Mouse (Mus musculus) kidney, postnatal 4 days (tissue): ENCODE measurements around the gene Zzz3.

Source experiments
- DNase-seq, 2 experiments: peaks; one replicate each; pipeline ENCODE4 v3.0.0; 2021; ENCODE audit warnings: mixed read lengths in 2 of 2

Zzz3 gene

DNA sequence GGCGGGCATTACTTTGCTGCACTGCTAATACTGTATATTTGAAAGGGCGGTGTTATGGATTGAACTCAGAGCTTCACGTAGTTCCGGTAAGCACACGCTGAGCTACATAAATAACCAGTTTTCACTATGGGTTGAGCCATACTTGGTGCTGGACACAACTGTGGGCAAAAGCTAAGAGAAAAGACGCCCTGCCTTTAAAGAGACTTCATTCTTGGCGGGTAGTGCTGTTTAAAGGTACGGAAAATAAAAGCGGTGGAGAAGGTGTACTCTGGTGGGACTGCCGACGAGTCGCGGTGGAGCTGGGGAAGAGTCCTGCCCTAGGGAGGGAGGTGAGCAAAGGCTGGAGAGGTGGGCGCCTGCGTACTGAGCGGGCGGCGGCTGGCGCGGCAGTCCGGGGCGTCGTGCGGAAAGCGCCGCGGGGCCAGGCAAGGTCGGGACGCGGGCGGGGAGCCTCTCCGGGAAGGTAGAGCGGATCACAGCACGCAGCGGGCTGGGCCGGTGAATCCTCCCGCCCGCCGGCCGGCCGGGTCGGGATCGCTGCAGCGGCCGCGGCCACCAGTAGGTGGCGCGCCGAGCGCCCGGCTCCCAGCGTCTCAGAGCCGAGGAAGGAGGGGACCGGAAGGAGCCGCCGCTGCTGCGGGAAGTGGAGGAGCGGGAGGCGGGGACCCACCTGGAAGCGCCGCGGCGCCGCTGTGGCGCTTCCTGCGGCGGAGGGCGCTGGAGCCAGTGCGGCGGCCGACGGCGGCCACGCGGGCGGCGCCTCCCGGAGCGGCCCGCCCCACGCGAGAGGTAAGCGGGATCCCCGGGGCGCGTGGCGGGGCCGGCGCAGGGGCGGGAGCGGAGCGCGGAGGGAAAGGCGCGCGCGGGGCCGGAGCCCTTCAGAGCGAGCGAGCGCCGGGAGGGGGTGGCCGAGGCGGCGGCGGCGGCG is at the start of gene Zzz3:
TSS of gene Zzz3 (plus strand) at position 124 of the 928 bp plus-strand sequence.
- peak; percentile 91 to 96 for DNase-seq

DNA sequence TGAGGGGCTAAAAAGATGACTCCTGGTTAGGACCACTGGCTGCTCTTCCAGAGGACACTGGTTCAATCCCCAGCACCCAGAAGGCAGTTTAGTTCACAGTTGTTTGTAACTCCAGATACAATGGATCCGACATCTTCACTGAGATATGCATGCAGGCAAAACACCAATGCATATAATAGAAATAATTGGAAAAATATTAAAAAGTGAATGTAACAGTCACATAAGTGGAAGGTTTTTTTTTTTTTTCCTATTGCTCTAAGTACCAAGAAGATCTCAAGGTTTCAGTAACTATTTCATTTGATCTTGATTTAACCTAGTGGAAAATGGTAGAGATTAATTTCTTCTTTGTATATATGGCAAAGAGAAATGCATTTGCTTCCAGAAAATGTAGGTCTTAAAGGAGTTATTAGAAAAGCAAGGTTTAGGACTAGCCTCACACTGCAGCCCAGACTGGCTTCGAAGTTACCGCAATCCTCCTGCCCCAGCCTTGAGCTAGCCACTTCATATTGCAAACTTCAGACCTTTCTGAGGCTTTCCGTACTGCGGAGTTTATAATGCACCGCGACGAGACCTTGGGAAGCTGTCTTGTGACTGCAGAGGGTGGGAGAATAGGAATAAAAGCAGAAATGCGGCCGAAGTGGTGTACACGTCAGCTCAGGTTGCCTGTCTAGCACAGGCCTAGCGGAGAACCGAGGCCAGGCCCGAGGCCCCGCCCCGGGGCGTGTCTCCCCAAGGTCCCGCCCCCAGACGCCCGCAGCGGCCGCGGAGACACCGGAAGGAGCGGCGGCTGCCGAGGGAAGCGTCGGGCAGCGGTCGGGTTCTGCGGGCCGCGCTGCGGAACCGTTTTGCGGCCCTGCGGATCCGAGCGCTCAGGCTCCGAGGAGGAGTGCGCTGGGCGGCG is 49.3 kb upstream of the Zzz3 start, which contains the start of gene Usp33:
TSS of gene Usp33 (plus strand) at position 747 of the 901 bp plus-strand sequence.
- DNase-seq: peak; percentile 96 to 97

- DNase-seq: peak in 1 of 2 experiments; percentile 61
Observed at GRCm38 (mm10) chr3:152346633-152347141, 48.6 kb upstream of the Zzz3 start.

DNA sequence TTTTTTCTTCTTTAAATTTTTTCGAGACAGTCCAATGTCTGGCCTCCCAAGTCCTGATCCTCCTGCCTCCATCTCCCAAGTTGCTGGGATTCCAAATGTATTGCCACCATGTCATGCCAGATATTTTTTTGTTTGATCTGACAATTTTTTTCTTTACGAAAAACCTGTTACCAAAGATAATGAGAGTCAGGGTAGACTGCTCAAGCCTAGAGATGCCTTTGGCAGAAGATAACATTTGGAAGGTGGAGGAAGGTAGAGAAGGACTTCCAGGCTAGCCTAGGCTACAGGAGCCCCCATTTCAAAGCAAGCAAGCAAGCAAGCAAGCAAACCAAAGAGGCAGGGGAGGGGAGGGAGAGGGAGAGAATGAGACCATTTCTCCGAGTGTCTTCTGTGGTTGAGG is 48.0 kb upstream of the Zzz3 start:
- DNase-seq: no peak

GRCm38 (mm10) chr3:152348011-152348830 is 47.1 kb upstream of the Zzz3 start:
- DNase-seq: no peak

DNA sequence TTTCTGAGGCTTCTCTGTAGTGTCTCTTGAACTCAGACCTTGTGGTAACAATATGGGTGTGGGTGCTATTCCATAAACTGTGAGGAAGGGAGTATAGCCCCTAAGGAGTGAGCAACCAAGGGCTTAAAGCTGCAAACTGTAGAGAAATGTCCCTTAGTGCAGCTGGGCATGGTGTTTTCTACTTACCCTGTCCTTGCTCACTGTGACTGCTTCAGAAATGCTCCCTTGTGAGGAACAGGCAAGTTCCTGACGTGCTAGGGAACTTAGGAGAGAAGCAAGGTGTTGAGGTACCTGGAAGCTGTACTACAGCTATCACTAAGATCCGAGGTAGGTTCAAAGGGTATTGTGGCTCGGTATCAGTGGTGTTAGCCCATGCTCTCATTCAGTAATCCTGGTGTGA is 44.8 kb upstream of the Zzz3 start:
- DNase-seq: no peak

GRCm38 (mm10) chr3:152350966-152351365 is 44.3 kb upstream of the Zzz3 start:
- DNase-seq: no peak

DNA sequence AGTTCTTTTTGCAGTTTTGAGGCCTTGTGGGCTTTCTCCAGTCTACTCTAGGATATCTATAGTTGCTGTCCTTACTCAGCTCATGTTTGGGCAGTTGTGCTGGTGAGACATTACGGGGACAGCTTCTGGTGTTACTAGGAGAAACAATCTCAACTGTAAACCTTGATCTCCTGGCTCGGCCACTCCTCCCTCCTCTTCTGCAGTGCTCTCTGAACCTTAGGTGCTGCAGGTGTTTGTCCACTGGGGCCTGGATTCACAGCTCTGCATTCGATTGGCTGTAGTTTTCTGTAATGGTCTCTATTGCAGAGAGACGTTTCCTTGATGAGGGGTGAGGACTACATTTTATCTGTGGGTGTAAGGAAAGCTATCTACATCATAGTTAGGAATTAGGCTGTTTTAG is 43.0 kb upstream of the Zzz3 start:
- no peak for DNase-seq

DNA sequence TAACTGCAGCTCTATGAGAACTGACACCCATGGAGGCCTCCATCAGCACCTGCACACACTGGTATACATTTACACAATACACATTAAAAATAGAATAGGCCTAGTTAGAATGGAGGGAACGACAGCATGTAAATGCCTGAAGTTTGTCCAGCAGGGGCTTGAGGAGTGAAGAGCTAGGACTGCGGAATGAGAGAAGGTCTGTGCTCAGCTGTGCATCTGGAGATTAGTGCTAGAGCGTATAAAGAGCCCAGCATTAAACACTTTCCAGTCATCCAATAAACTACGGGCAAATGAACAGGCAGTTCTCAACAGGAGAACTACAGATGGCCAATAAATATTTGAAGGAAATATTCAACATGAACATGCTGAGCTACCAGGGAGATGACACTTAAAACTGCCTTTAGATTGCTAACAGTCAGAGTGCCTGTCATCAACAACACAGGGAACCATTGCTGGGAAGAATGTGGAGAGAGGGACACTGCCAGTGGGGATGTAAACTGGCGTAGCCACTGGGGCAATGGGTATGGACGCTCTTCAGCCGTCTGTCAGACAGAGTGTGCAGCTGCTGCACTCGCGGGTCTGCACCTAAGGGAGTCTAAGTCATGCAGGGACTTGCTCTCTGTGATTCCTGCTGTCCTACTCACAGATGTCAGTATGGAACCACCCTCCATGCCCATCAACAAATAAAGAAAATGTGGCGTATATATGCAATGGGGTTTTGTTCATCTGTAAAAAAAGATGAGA is 41.7 kb upstream of the Zzz3 start:
- no peak for DNase-seq

GRCm38 (mm10) chr3:152355361-152355760 is 39.9 kb upstream of the Zzz3 start:
- DNase-seq: peak in 1 of 2 experiments; percentile 33

- DNase-seq: peak; percentile 14 to 39
Observed at GRCm38 (mm10) chr3:152356751-152357150, 38.5 kb upstream of the Zzz3 start.

- no peak for DNase-seq
Observed at GRCm38 (mm10) chr3:152359151-152359550, 36.1 kb upstream of the Zzz3 start.

GRCm38 (mm10) chr3:152364181-152364580 is 31.1 kb upstream of the Zzz3 start:
- no peak for DNase-seq

DNA sequence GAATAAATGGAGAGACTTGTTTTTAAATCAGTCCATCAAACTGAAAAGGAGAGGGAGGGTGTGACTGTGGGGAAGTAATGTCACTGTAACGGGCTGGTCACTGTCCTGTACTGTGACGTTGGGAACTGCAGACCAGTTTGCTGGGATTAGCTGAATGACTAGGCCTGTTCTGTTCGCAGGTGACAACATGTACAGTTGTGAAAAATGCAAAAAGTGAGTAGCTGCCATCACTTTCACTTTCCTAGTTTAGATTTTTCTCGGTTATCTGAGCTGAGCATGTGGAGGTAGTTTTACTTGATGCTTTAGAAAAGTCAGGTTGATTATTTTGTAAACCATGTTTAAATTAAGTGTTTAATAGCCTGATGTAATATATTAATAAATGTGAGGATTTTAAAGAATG is 19.2 kb upstream of the Zzz3 start:
- DNase-seq: no peak

DNA sequence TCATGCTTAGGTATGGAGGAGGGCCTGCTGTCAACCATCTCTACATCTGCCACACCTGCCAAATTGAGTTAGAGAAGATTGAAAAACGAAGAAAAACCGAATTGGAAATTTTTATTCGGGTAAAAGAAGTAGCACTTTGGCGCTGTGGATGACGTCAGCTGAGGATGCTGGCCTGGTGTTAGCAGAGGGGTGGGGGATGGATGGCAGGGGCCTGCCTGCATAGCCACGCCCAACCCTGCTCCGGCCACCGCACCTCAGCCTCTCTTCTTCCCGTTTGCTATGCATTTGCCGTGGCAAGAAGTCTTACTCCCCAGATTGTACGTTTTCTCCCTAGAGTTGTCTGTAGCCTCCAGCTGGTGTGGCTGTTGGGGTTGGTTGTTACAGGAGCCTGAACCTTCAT is 11.2 kb upstream of the Zzz3 start:
- no peak for DNase-seq

DNA sequence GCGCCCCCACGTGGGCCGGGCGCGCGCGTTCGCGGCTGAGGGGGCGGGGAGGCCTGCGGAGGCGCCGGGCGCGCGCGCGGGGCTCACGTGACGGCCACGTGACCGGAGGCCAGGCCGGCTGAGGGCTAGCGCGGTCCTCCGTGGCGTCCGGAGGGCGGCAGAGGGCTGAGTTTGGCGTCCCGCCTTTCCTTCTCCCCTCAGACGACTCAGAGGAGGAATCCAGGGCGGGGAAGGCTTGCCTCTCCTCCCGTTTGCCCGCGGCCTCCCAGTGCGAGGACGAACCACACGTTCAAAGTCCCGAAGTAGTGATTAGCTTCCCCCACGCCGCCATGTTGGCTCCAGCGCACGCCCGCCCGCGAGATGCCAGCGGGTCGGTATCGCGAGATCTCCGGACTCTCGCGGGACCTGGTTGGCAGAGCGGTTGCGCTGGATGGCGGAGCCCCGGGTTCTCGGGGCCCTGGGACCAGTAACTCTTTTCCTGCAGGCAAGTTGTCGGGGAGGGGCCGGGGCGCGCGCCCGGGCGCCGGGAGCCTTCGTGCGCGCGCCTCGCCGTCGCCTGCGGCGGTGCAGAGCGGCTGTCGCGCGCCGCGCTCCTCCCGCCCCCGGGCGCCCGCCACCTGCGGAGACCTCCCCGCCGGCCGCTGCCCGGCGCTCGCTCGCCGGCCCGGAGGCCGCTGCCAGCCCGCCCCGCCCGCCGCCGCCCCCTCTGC is 1.2 kb downstream of the Zzz3 start:
- DNase-seq: peak; percentile 99

DNA sequence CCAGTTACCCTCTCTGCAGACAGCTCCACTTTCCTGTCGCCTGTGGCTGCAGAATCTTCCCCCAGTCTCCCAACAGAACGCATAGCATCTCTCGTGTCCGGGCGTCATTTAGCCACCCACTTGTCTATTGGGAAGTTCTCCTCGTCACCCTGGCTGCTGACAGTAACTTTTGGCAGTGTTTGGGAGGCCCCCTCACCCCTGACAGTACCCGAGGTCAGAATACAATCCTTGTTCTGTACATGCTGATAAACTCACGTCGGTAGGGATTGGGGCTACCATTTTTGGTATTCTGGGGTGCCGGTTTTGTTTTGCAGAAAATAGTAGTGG is 1.7 kb downstream of the Zzz3 start:
- no peak for DNase-seq

- no peak for DNase-seq
Observed at GRCm38 (mm10) chr3:152397335-152397940, 2.2 kb downstream of the Zzz3 start.

DNA sequence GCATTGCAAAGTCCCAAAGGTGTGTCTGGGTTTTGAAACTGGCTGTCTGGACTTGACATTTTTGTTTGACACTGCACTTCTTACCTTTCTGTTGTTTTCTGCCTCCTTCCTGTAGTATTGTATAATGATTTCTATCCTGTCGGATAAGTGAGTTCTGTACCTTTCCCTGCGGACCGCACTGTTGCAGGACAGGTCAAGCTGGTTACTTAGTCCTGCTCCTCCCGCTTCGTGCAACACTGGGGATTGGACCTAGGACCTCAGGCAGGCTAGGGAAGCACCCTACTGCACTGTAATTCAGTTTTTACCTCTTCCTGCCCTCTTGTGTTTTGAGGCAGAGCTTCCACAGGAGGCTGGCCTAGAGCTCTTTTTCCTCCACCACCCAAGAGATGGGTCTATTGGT is 5.2 kb downstream of the Zzz3 start:
- DNase-seq: peak in 1 of 2 experiments; percentile 25

GRCm38 (mm10) chr3:152400875-152401274 is 5.6 kb downstream of the Zzz3 start:
- no peak for DNase-seq
